Mouse (Mus musculus) MEL (cell line): ENCODE data around the gene Agps. TPM values are rescaled to one million over a fixed set of nuclear protein-coding genes. Genes with fewer than 3 reads are reported as not detected.

ENCODE experiments used
- DNase-seq: peaks from one replicate; pipeline ENCODE4 v3.0.0; 2011; ENCODE audit warnings: low read depth, low spot score
- H3K27ac ChIP-seq: 2 replicates; pipeline ENCODE4 v1.5.1; 2012; ENCODE audit warnings: low read depth, mild to moderate bottlenecking, control low read depth, low read length, moderate library complexity; ENCODE audit not compliant: control insufficient read depth
- H3K27me3 ChIP-seq, 2 experiments: fragments of 150-350 bp in 1 of 2; sonication (generic) in 1 of 2; 2 replicates each; pipeline ENCODE4 v1.6.1; 2012; ENCODE audit warnings: low read length in 2 of 2, mild to moderate bottlenecking in 2 of 2, improper control_type of control experiment in 1 of 2, moderate library complexity in 1 of 2; ENCODE audit not compliant: insufficient read depth in 2 of 2, control insufficient read depth in 1 of 2
- H3K36me3 ChIP-seq, 2 experiments: 2 replicates each; pipeline ENCODE4 v1.6.1; 2012 to 2014; ENCODE audit warnings: low read length in 2 of 2, improper control_type of control experiment in 1 of 2, inconsistent platforms in 1 of 2, mild to moderate bottlenecking in 1 of 2; ENCODE audit not compliant: insufficient read depth in 2 of 2, control insufficient read depth in 1 of 2
- H3K4me1 ChIP-seq, 2 experiments: fragments of 150-350 bp in 1 of 2; sonication (generic) in 1 of 2; 2 replicates each; pipeline ENCODE4 v1.6.1; 2012; ENCODE audit warnings: low read length in 2 of 2, improper control_type of control experiment in 1 of 2, mild to moderate bottlenecking in 1 of 2; ENCODE audit not compliant: insufficient read depth in 2 of 2, control insufficient read depth in 1 of 2
- H3K4me3 ChIP-seq, 2 experiments: fragments of 150-350 bp in 1 of 2; sonication (generic) in 1 of 2; 2 replicates each; pipeline ENCODE4 v1.5.1; 2012; ENCODE audit warnings: low read depth in 2 of 2, low read length in 2 of 2, mild to moderate bottlenecking in 2 of 2, moderate library complexity in 2 of 2, control low read depth in 1 of 2, improper control_type of control experiment in 1 of 2; ENCODE audit not compliant: control insufficient read depth in 1 of 2, insufficient read depth in 1 of 2
- H3K79me2 ChIP-seq: 2 replicates; pipeline ENCODE4 v1.6.1; 2012; ENCODE audit warnings: mild to moderate bottlenecking, low read length, moderate library complexity; ENCODE audit not compliant: control insufficient read depth, poor library complexity, insufficient read depth
- H3K9ac ChIP-seq: 2 replicates; pipeline ENCODE4 v1.6.1; 2012; ENCODE audit warnings: low read depth, mild to moderate bottlenecking, control low read depth, low read length, moderate library complexity; ENCODE audit not compliant: control insufficient read depth, poor library complexity, severe bottlenecking
- H3K9me3 ChIP-seq: fragments of 150-350 bp; sonication (generic); replicated peaks from 2 replicates; pipeline ENCODE4 v1.6.1; 2012; ENCODE audit warnings: mild to moderate bottlenecking, low read length, improper control_type of control experiment, moderate library complexity; ENCODE audit not compliant: insufficient read depth
- BHLHE40 ChIP-seq: IDR thresholded peaks from 2 replicates; pipeline ENCODE4 v1.6.1; 2012; ENCODE audit warnings: low read depth, mild to moderate bottlenecking, inconsistent platforms, low read length, improper control_type of control experiment, borderline replicate concordance
- CHD1 ChIP-seq: IDR thresholded peaks from 2 replicates; pipeline ENCODE4 v1.6.1; 2012; ENCODE audit warnings: low read depth, mild to moderate bottlenecking, inconsistent platforms, low read length, improper control_type of control experiment
- E2F4 ChIP-seq: IDR thresholded peaks from 2 replicates; pipeline ENCODE4 v1.6.1; 2011; ENCODE audit warnings: low read depth, low read length, improper control_type of control experiment, borderline replicate concordance
- ELF1 ChIP-seq: IDR thresholded peaks from 2 replicates; pipeline ENCODE4 v1.6.1; 2014; ENCODE audit warnings: low read depth, mild to moderate bottlenecking, inconsistent platforms, low read length, improper control_type of control experiment, moderate library complexity
- EP300 ChIP-seq, 2 experiments: IDR thresholded peaks; 2 replicates each; pipeline ENCODE4 v1.6.1; 2011; ENCODE audit warnings: improper control_type of control experiment in 2 of 2, low read length in 2 of 2, low read depth in 1 of 2, mild to moderate bottlenecking in 1 of 2
- GABPA ChIP-seq: IDR thresholded peaks from 2 replicates; pipeline ENCODE4 v1.6.1; 2012; ENCODE audit warnings: low read depth, mild to moderate bottlenecking, inconsistent platforms, low read length, improper control_type of control experiment, moderate library complexity
- KAT2A ChIP-seq: conservative IDR thresholded peaks from 2 replicates; pipeline ENCODE4 v1.6.1; 2012; ENCODE audit warnings: low read depth, low read length, improper control_type of control experiment, inconsistent platforms
- MAX ChIP-seq: IDR thresholded peaks from 2 replicates; pipeline ENCODE4 v1.6.1; 2011; ENCODE audit warnings: low read length, improper control_type of control experiment
- MEF2A ChIP-seq: IDR thresholded peaks from 2 replicates; pipeline ENCODE4 v1.6.1; 2014; ENCODE audit warnings: low read depth, mild to moderate bottlenecking, inconsistent platforms, low read length, improper control_type of control experiment; ENCODE audit not compliant: poor library complexity, insufficient replicate concordance, severe bottlenecking; ENCODE audit errors: extremely low read depth
- NELFE ChIP-seq: IDR thresholded peaks from 2 replicates; pipeline ENCODE4 v1.6.1; 2011; ENCODE audit warnings: low read depth, low read length, improper control_type of control experiment
- POLR2A ChIP-seq, 2 experiments: IDR thresholded peaks; 2 replicates each; pipeline ENCODE4 v1.6.1; 2011 to 2012; ENCODE audit warnings: low read length in 2 of 2, mild to moderate bottlenecking in 2 of 2, control low read depth in 1 of 2, improper control_type of control experiment in 1 of 2, low read depth in 1 of 2, moderate library complexity in 1 of 2; ENCODE audit not compliant: control insufficient read depth in 1 of 2, insufficient read depth in 1 of 2, poor library complexity in 1 of 2
- SMC3 ChIP-seq: IDR thresholded peaks from 2 replicates; pipeline ENCODE4 v1.6.1; 2011; ENCODE audit warnings: low read depth, low read length, improper control_type of control experiment
- TBP ChIP-seq: IDR thresholded peaks from 2 replicates; pipeline ENCODE4 v1.8.0; 2011; ENCODE audit warnings: low read depth, low read length, improper control_type of control experiment
- TCF12 ChIP-seq: IDR thresholded peaks from 2 replicates; pipeline ENCODE4 v1.6.1; 2014; ENCODE audit warnings: low read depth, mild to moderate bottlenecking, inconsistent platforms, low read length, improper control_type of control experiment, moderate library complexity
- UBTF ChIP-seq: IDR thresholded peaks from 2 replicates; pipeline ENCODE4 v1.6.1; 2012; ENCODE audit warnings: low read depth, mild to moderate bottlenecking, inconsistent platforms, low read length, improper control_type of control experiment, moderate library complexity, borderline replicate concordance; ENCODE audit not compliant: insufficient read depth
- USF1 ChIP-seq: IDR thresholded peaks from 2 replicates; pipeline ENCODE4 v1.6.1; 2014; ENCODE audit warnings: low read depth, mild to moderate bottlenecking, inconsistent platforms, low read length, improper control_type of control experiment, moderate library complexity
- USF2 ChIP-seq, 2 experiments: IDR thresholded peaks; 2 replicates each; pipeline ENCODE4 v1.6.1; 2011 to 2012; ENCODE audit warnings: improper control_type of control experiment in 2 of 2, low read length in 2 of 2, borderline replicate concordance in 1 of 2, inconsistent platforms in 1 of 2, low read depth in 1 of 2, mild to moderate bottlenecking in 1 of 2; ENCODE audit not compliant: insufficient read depth in 1 of 2
- ZKSCAN1 ChIP-seq: IDR thresholded peaks from 2 replicates; pipeline ENCODE4 v1.6.1; 2012; ENCODE audit warnings: low read depth, mild to moderate bottlenecking, inconsistent platforms, low read length, improper control_type of control experiment, moderate library complexity
- ZMIZ1 ChIP-seq: IDR thresholded peaks from 2 replicates; pipeline ENCODE4 v1.6.1; 2012; ENCODE audit warnings: low read depth, mild to moderate bottlenecking, inconsistent platforms, low read length, improper control_type of control experiment, moderate library complexity
- polyA plus RNA-seq, 2 experiments: library from polyadenylated mRNA; stranded (reverse) in 1 of 2; unstranded in 1 of 2; fragments of >175 nt in 1 of 2; fragments of >200 nt in 1 of 2; gene quantifications; 2 replicates each; pipeline versions ENCODE4 v1.2.1 to v1.2.4; 2012; ENCODE audit warnings: low replicate concordance in 2 of 2, low read depth in 1 of 2; ENCODE audit not compliant: insufficient read length in 2 of 2, insufficient read depth in 1 of 2, missing spikeins in 1 of 2
- total RNA-seq: library from RNA; depleted of rRNA; stranded (reverse); fragments of 300-350 nt; gene quantifications from 2 replicates; pipeline ENCODE4 v1.2.3, GENCODE M21; 2012

Gene Agps
- total and polyA plus RNA-seq, 3 experiments, result 32.3 to 47.8 TPM; not detected in 1

DNA sequence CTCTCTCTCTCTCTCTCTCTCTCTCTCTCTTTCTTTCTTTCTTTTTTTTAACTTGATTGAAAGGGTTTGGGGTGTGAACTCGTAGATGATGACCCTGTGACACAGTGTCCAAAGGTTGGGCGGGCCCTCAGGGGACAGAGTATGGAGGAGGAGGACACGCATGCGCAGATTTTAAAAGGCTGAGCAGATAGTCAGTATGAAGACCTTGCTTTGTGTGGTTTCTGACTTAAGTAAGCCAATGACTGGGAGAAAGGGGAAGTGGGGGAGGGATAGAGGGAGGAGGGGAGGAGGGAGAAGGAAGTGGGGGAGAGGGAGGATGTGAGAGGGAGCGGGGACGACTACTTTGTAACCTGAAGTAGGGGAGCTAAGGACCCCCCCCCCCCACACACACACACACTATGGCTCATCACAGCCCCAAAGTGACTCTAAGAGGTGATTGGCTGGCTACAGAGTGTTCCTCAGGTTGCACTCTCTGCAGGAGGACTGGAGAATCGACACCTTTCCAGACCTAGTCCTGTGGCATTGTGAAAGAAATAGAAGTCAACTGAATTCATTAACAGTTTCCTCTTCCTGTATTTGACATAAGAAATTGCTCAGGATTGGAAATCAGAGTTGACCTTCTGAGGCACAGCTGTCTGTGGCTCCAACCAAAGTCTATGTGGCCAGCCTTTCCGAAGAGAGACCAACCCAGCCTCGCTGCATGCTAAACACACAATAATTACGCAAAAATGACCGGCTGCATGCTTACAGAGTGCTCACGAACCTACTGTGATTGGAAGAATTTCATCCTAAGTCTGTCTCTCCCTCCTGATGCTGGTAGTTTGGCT is 39.4 kb upstream of the Agps start (continued):
- TF ChIP-seq MEF2A (no peak), TBP (no peak), POLR2A (IDR thresholded peaks at IDR 0.05; ENCODE audit: control insufficient read depth in 1 of 2, insufficient read depth in 1 of 2, low read depth in 1 of 2, low read length in 2 of 2, poor library complexity in 1 of 2) (no peak), USF2 (IDR thresholded peaks at IDR 0.05; ENCODE audit: borderline replicate concordance in 1 of 2, insufficient read depth in 1 of 2, low read depth in 1 of 2, low read length in 2 of 2) (no peak), ZMIZ1 (no peak), KAT2A (no peak), CHD1 (no peak), ZKSCAN1 (no peak), E2F4 (no peak), UBTF (no peak), TCF12 (no peak), SMC3 (no peak), ELF1 (peak; percentile 47; the same call in 1 of the 2 replicates), MAX (no peak), EP300 (IDR thresholded peaks at IDR 0.05; ENCODE audit: low read depth in 1 of 2, low read length in 2 of 2) (peak in 1 of 2 experiments; percentile 56; a peak in 2 of 4 replicates), GABPA (no peak)

DNA sequence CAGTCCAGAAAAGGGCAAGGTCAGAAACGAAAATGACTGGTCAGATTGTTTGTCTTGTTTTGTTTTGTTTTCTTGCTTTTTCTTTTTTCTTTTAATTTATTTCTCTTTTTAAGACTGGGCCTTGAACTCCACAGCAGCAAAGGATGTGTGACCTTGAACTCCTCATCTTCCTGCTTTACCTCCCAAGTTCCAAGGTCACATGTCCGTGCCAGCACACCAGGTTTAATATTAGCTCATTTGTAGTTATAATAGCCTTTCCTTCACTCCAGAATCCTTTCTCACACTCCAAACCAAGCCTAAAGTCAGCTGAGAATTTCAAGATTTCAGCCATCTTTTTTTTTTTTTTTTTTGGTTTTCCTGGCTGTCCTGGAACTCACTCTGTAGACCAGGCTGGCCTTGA is 35.8 kb upstream of the Agps start:
- H3K27me3 ChIP-seq, result peaks cover 2 to 4% of the 10 kb centered on the region in 2 experiments; a peak in 2 of 4 replicates
- H3K27ac ChIP-seq, result no peak overlapping the region
- no peak for DNase-seq
- peaks cover 0 to 5% of the 10 kb centered on the region in 2 experiments; a peak in 1 of 4 replicates for H3K4me1 ChIP-seq
- no peaks in the 10 kb centered on the region for H3K79me2 ChIP-seq
- H3K9me3 ChIP-seq, result no peaks in the 10 kb centered on the region
- no peaks in the 10 kb centered on the region for H3K36me3 ChIP-seq
- no peak for TF ChIP-seq NELFE
- no peak for TF ChIP-seq BHLHE40
- TF ChIP-seq KAT2A, result no peak
- TF ChIP-seq USF1, result no peak
- H3K4me3 ChIP-seq, result no peak overlapping the region
- H3K9ac ChIP-seq, result no peak overlapping the region
